Mouse (Mus musculus): Measurements from ENCODE around the gene Smurf2.
"Not testable (repeated sequence)": the region's sequence is repeated elsewhere in the genome, so short reads cannot be mapped to it uniquely, and the experiment has no call there.

Smurf2 gene

GRCm38 (mm10) chr11:106812410-106813136, 107.9 kb downstream of the Smurf2 start:
- no peak for DNase-seq (ENCODE audit: low read depth, low spot score)

GRCm38 (mm10) chr11:106807442-106807841, 113.1 kb downstream of the Smurf2 start:
- DNase-seq (ENCODE audit: low read depth, low spot score), result not testable (repeated sequence)

- DNase-seq (ENCODE audit: low read depth, low spot score), result no peak
These were observed 118.4 kb downstream of the Smurf2 start for GRCm38 (mm10) chr11:106802069-106802627.

- no peak for DNase-seq (ENCODE audit: low read depth, low spot score)
These were observed 124.8 kb downstream of the Smurf2 start for GRCm38 (mm10) chr11:106795679-106796078.

- no peak for DNase-seq (ENCODE audit: low read depth, low spot score)
These were observed 126.7 kb downstream of the Smurf2 start for GRCm38 (mm10) chr11:106793846-106794245.

- DNase-seq (ENCODE audit: low read depth, low spot score), result no peak
These were observed 130.9 kb downstream of the Smurf2 start for GRCm38 (mm10) chr11:106789649-106790048.

GRCm38 (mm10) chr11:106788775-106789459, 131.6 kb downstream of the Smurf2 start, which contains the start of the genes Ddx5 and Cep95:
Ddx5 (minus strand) TSS chr11:106789185.
Cep95 (plus strand) TSS chr11:106789252.
- peak; percentile 99 for DNase-seq (ENCODE audit: low read depth, low spot score)

- peak; percentile 95 for DNase-seq (ENCODE audit: low read depth, low spot score)
These were observed 132.3 kb downstream of the Smurf2 start for GRCm38 (mm10) chr11:106788026-106788774.

GRCm38 (mm10) chr11:106787131-106788025, 133.1 kb downstream of the Smurf2 start:
- DNase-seq (ENCODE audit: low read depth, low spot score), result peak; percentile 49

- DNase-seq (ENCODE audit: low read depth, low spot score), result no peak
These were observed 135.5 kb downstream of the Smurf2 start for GRCm38 (mm10) chr11:106785043-106785442.

GRCm38 (mm10) chr11:106784476-106784875, 136.0 kb downstream of the Smurf2 start:
- no peak for DNase-seq (ENCODE audit: low read depth, low spot score)

GRCm38 (mm10) chr11:106782841-106783764, 137.4 kb downstream of the Smurf2 start:
- DNase-seq (ENCODE audit: low read depth, low spot score), result no peak

GRCm38 (mm10) chr11:106782271-106782670, 138.2 kb downstream of the Smurf2 start:
- not testable (repeated sequence) for DNase-seq (ENCODE audit: low read depth, low spot score)

GRCm38 (mm10) chr11:106780590-106781220, 139.8 kb downstream of the Smurf2 start:
- no peak for DNase-seq (ENCODE audit: low read depth, low spot score)

- no peak for DNase-seq (ENCODE audit: low read depth, low spot score)
These were observed 140.5 kb downstream of the Smurf2 start for GRCm38 (mm10) chr11:106780089-106780425.

GRCm38 (mm10) chr11:106779388-106780088, 141.0 kb downstream of the Smurf2 start, which contains the start of gene Polg2:
Polg2 (minus strand) TSS chr11:106779537.
- peak; percentile 98 for DNase-seq (ENCODE audit: low read depth, low spot score)

- DNase-seq (ENCODE audit: low read depth, low spot score), result peak; percentile 42
These were observed 141.7 kb downstream of the Smurf2 start for GRCm38 (mm10) chr11:106778589-106779387.

- DNase-seq (ENCODE audit: low read depth, low spot score), result no peak
These were observed 142.4 kb downstream of the Smurf2 start for GRCm38 (mm10) chr11:106778132-106778531.
